Mouse (Mus musculus): ENCODE measurements at regions not wholly inside any gene's neighbourhood (a gene's known extent, or its start where the extent isn't known, plus 50 kb on each side); places are given as distances from the start of the nearest gene placed in this dataset.

GRCm38 (mm10) chr14:61774171-61774570 lies 166.9 kb downstream of the Kcnrg start:
- no peak for ATAC-seq
- H3K9me3 ChIP-seq (ENCODE audit: low read length): no peaks in the 10 kb centered on the region
- WGBS: 87% methylated on average over 3 of the region's 3 CpGs

GRCm38 (mm10) chr14:61778618-61779017 lies 171.4 kb downstream of the Kcnrg start:
- Histone ChIP-seq H3K36me3 (ENCODE audit: insufficient read depth, low read length) (no peaks in the 10 kb centered on the region), H3K27ac (no peak overlapping the region), H3K4me2 (ENCODE audit: low read depth, low read length) (no peak overlapping the region), H3K9me3 (ENCODE audit: low read length) (no peaks in the 10 kb centered on the region), H3K27me3 (ENCODE audit: insufficient read depth, low read length) (no peaks in the 10 kb centered on the region), H3K9ac (replicated peaks; ENCODE audit: low read length) (no peak overlapping the region), H3K4me3 (ENCODE audit: low read length) (no peak overlapping the region), H3K4me1 (ENCODE audit: insufficient read depth, low read length) (no peaks in the 10 kb centered on the region)
- 81% methylated on average over 5 of the region's 5 CpGs for WGBS
- no peak for TF ChIP-seq CTCF (IDR thresholded peaks at IDR 0.05; ENCODE audit: low read depth)
- DNase-seq (ENCODE audit: low spot score) (no peak), ATAC-seq (no peak)

More at GRCm38 (mm10) chr14:61774171-61774570, 166.9 kb downstream of the Kcnrg start:
- Histone ChIP-seq H3K4me3 (ENCODE audit: low read length) (no peak overlapping the region), H3K27me3 (ENCODE audit: insufficient read depth, low read length) (no peaks in the 10 kb centered on the region), H3K36me3 (ENCODE audit: insufficient read depth, low read length) (no peaks in the 10 kb centered on the region), H3K4me2 (ENCODE audit: low read depth, low read length) (no peak overlapping the region), H3K9ac (replicated peaks; ENCODE audit: low read length) (no peak overlapping the region), H3K4me1 (ENCODE audit: insufficient read depth, low read length) (no peaks in the 10 kb centered on the region), H3K27ac (no peak overlapping the region)
- no peak for TF ChIP-seq CTCF (IDR thresholded peaks at IDR 0.05; ENCODE audit: low read depth)
- DNase-seq (ENCODE audit: low spot score): no peak

- no peaks in the 10 kb centered on the region for H3K36me3 ChIP-seq (ENCODE audit: insufficient read depth, low read length)
- ATAC-seq (no peak), DNase-seq (ENCODE audit: low spot score) (no peak)
- 85% methylated on average over 3 of the region's 3 CpGs for WGBS
- H3K27me3 ChIP-seq (ENCODE audit: insufficient read depth, low read length): no peaks in the 10 kb centered on the region
- no peak for TF ChIP-seq CTCF (IDR thresholded peaks at IDR 0.05; ENCODE audit: low read depth)
- no peak overlapping the region for H3K4me2 ChIP-seq (ENCODE audit: low read depth, low read length)
- H3K9ac ChIP-seq (replicated peaks; ENCODE audit: low read length): no peak overlapping the region
- no peaks in the 10 kb centered on the region for H3K4me1 ChIP-seq (ENCODE audit: insufficient read depth, low read length)
- H3K9me3 ChIP-seq (ENCODE audit: low read length): no peaks in the 10 kb centered on the region
- no peak overlapping the region for H3K4me3 ChIP-seq (ENCODE audit: low read length)
- no peak overlapping the region for H3K27ac ChIP-seq
Observed at GRCm38 (mm10) chr14:61783206-61783605, 175.9 kb downstream of the Kcnrg start.

GRCm38 (mm10) chr14:61784609-61785008 lies 177.4 kb downstream of the Kcnrg start:
- ATAC-seq (no peak), DNase-seq (ENCODE audit: low spot score) (no peak)
- Histone ChIP-seq H3K27me3 (ENCODE audit: insufficient read depth, low read length) (no peaks in the 10 kb centered on the region), H3K9me3 (ENCODE audit: low read length) (no peaks in the 10 kb centered on the region), H3K27ac (no peak overlapping the region), H3K9ac (replicated peaks; ENCODE audit: low read length) (no peak overlapping the region), H3K4me1 (ENCODE audit: insufficient read depth, low read length) (no peaks in the 10 kb centered on the region), H3K4me2 (ENCODE audit: low read depth, low read length) (no peak overlapping the region), H3K36me3 (ENCODE audit: insufficient read depth, low read length) (no peaks in the 10 kb centered on the region), H3K4me3 (ENCODE audit: low read length) (no peak overlapping the region)
- WGBS: 91% methylated on average over 4 of the region's 4 CpGs
- TF ChIP-seq CTCF (IDR thresholded peaks at IDR 0.05; ENCODE audit: low read depth): no peak

GRCm38 (mm10) chr14:61786031-61786430 lies 178.8 kb downstream of the Kcnrg start:
- TF ChIP-seq CTCF (IDR thresholded peaks at IDR 0.05; ENCODE audit: low read depth): no peak
- Histone ChIP-seq H3K4me3 (ENCODE audit: low read length) (no peak overlapping the region), H3K9me3 (ENCODE audit: low read length) (no peaks in the 10 kb centered on the region), H3K36me3 (ENCODE audit: insufficient read depth, low read length) (no peaks in the 10 kb centered on the region), H3K27me3 (ENCODE audit: insufficient read depth, low read length) (no peaks in the 10 kb centered on the region), H3K4me1 (ENCODE audit: insufficient read depth, low read length) (no peaks in the 10 kb centered on the region), H3K9ac (replicated peaks; ENCODE audit: low read length) (no peak overlapping the region), H3K4me2 (ENCODE audit: low read depth, low read length) (no peak overlapping the region), H3K27ac (no peak overlapping the region)
- ATAC-seq (no peak), DNase-seq (ENCODE audit: low spot score) (no peak)

GRCm38 (mm10) chr14:61787746-61788145 lies 180.5 kb downstream of the Kcnrg start:
- WGBS: 85% methylated on average over 4 of the region's 4 CpGs
- H3K9ac ChIP-seq (replicated peaks; ENCODE audit: low read length): no peak overlapping the region
- H3K4me1 ChIP-seq (ENCODE audit: insufficient read depth, low read length): no peaks in the 10 kb centered on the region
- H3K4me3 ChIP-seq (ENCODE audit: low read length): no peak overlapping the region
- no peak for TF ChIP-seq CTCF (IDR thresholded peaks at IDR 0.05; ENCODE audit: low read depth)
- no peak overlapping the region for H3K27ac ChIP-seq
- no peaks in the 10 kb centered on the region for H3K36me3 ChIP-seq (ENCODE audit: insufficient read depth, low read length)
- DNase-seq (ENCODE audit: low spot score) (no peak), ATAC-seq (no peak)
- H3K27me3 ChIP-seq (ENCODE audit: insufficient read depth, low read length): no peaks in the 10 kb centered on the region
- no peak overlapping the region for H3K4me2 ChIP-seq (ENCODE audit: low read depth, low read length)
- H3K9me3 ChIP-seq (ENCODE audit: low read length): no peaks in the 10 kb centered on the region

GRCm38 (mm10) chr14:61788998-61789790 lies 181.9 kb downstream of the Kcnrg start:
- peak; percentile 41 for DNase-seq (ENCODE audit: low spot score)
- WGBS: 72% methylated on average over 20 of the region's 20 CpGs

More at GRCm38 (mm10) chr14:61788998-61789790, 181.9 kb downstream of the Kcnrg start:
- H3K4me2 ChIP-seq (ENCODE audit: low read depth, low read length): peak overlapping the region; percentile 32
- no peak for ATAC-seq
- no peaks in the 10 kb centered on the region for H3K9me3 ChIP-seq (ENCODE audit: low read length)
- H3K27ac ChIP-seq: no peak overlapping the region
- H3K36me3 ChIP-seq (ENCODE audit: insufficient read depth, low read length): no peaks in the 10 kb centered on the region
- H3K9ac ChIP-seq (replicated peaks; ENCODE audit: low read length): no peak overlapping the region
- H3K27me3 ChIP-seq (ENCODE audit: insufficient read depth, low read length): no peaks in the 10 kb centered on the region
- TF ChIP-seq CTCF (IDR thresholded peaks at IDR 0.05; ENCODE audit: low read depth): no peak
- H3K4me1 ChIP-seq (ENCODE audit: insufficient read depth, low read length): no peaks in the 10 kb centered on the region
- no peak overlapping the region for H3K4me3 ChIP-seq (ENCODE audit: low read length)
